Mouse (Mus musculus): ENCODE results near the gene Rnf208. TPM values are rescaled to one million over a fixed set of nuclear protein-coding genes. Genes with fewer than 3 reads are reported as not detected.

The Rnf208 gene
- polyA plus RNA-seq, 1 experiment from 2014 or later, result 19.8 TPM

- ATAC-seq (ENCODE audit: low FRiP score, low TSS enrichment), result peak; percentile 71
- H3K9me3 ChIP-seq (ENCODE audit: control insufficient read depth, low read length), result no peaks in the 10 kb centered on the region
- no peaks in the 10 kb centered on the region for H3K27me3 ChIP-seq (ENCODE audit: control insufficient read depth, insufficient read depth, low read length)
- H3K4me2 ChIP-seq (replicated peaks; ENCODE audit: low read depth, low read length), result peak overlapping the region; percentile 85
- under 1% methylated on average over 29 of the region's 29 CpGs for WGBS
- H3K4me1 ChIP-seq (ENCODE audit: control insufficient read depth, insufficient read depth, low read length), result peaks cover 18% of the 10 kb centered on the region
- peaks cover 63% of the 10 kb centered on the region for H3K36me3 ChIP-seq (ENCODE audit: control insufficient read depth, insufficient read depth, low read length)
- peak overlapping the region; percentile 93 for H3K4me3 ChIP-seq (ENCODE audit: low read length)
- H3K9ac ChIP-seq (ENCODE audit: low read depth, low read length), result peak overlapping the region; percentile 88
- H3K27ac ChIP-seq (ENCODE audit: low read depth, low read length), result no peak overlapping the region
Measured at GRCm38 (mm10) chr2:25272515-25272914, 30.5 kb downstream of the Rnf208 start.

GRCm38 (mm10) chr2:25273010-25273409, 31.0 kb downstream of the Rnf208 start:
- 33% methylated on average over 16 of the region's 16 CpGs for WGBS
- Histone ChIP-seq H3K27me3 (ENCODE audit: control insufficient read depth, insufficient read depth, low read length) (no peaks in the 10 kb centered on the region), H3K4me1 (ENCODE audit: control insufficient read depth, insufficient read depth, low read length) (peaks cover 18% of the 10 kb centered on the region), H3K4me3 (ENCODE audit: low read length) (peak overlapping the region; percentile 93), H3K27ac (ENCODE audit: low read depth, low read length) (no peak overlapping the region), H3K9ac (ENCODE audit: low read depth, low read length) (peak overlapping the region; percentile 88), H3K4me2 (replicated peaks; ENCODE audit: low read depth, low read length) (peak overlapping the region; percentile 85), H3K36me3 (ENCODE audit: control insufficient read depth, insufficient read depth, low read length) (peaks cover 68% of the 10 kb centered on the region), H3K9me3 (ENCODE audit: control insufficient read depth, low read length) (no peaks in the 10 kb centered on the region)
- ATAC-seq (ENCODE audit: low FRiP score, low TSS enrichment), result no peak

- no peak overlapping the region for H3K9ac ChIP-seq (ENCODE audit: low read depth, low read length)
- no peak for ATAC-seq (ENCODE audit: low FRiP score, low TSS enrichment)
- no peaks in the 10 kb centered on the region for H3K4me1 ChIP-seq (ENCODE audit: control insufficient read depth, insufficient read depth, low read length)
- no peak overlapping the region for H3K27ac ChIP-seq (ENCODE audit: low read depth, low read length)
- H3K27me3 ChIP-seq (ENCODE audit: control insufficient read depth, insufficient read depth, low read length), result no peaks in the 10 kb centered on the region
- peaks cover 88% of the 10 kb centered on the region for H3K36me3 ChIP-seq (ENCODE audit: control insufficient read depth, insufficient read depth, low read length)
- H3K4me2 ChIP-seq (replicated peaks; ENCODE audit: low read depth, low read length), result no peak overlapping the region
- no peaks in the 10 kb centered on the region for H3K9me3 ChIP-seq (ENCODE audit: control insufficient read depth, low read length)
- WGBS, result 68% methylated on average over 13 of the region's 13 CpGs
- H3K4me3 ChIP-seq (ENCODE audit: low read length), result no peak overlapping the region
Measured at GRCm38 (mm10) chr2:25278928-25279882, 37.1 kb downstream of the Rnf208 start.

GRCm38 (mm10) chr2:25285551-25285950, 43.5 kb downstream of the Rnf208 start:
- 0 out of 2 replicates have a peak, but pooled peaks cover 2% of the 10 kb centered on the region for H3K4me1 ChIP-seq (ENCODE audit: control insufficient read depth, insufficient read depth, low read length)
- WGBS, result 94% methylated on average over 2 of the region's 2 CpGs
- ATAC-seq (ENCODE audit: low FRiP score, low TSS enrichment), result no peak
- H3K27ac ChIP-seq (ENCODE audit: low read depth, low read length), result no peak overlapping the region
- H3K27me3 ChIP-seq (ENCODE audit: control insufficient read depth, insufficient read depth, low read length), result peaks cover 28% of the 10 kb centered on the region
- no peaks in the 10 kb centered on the region for H3K9me3 ChIP-seq (ENCODE audit: control insufficient read depth, low read length)
- H3K9ac ChIP-seq (ENCODE audit: low read depth, low read length), result no peak overlapping the region
- peaks cover 47% of the 10 kb centered on the region for H3K36me3 ChIP-seq (ENCODE audit: control insufficient read depth, insufficient read depth, low read length)
- H3K4me3 ChIP-seq (ENCODE audit: low read length), result no peak overlapping the region
- H3K4me2 ChIP-seq (replicated peaks; ENCODE audit: low read depth, low read length), result no peak overlapping the region

- no peak overlapping the region for H3K4me3 ChIP-seq (ENCODE audit: low read length)
- ATAC-seq (ENCODE audit: low FRiP score, low TSS enrichment), result no peak
- H3K4me1 ChIP-seq (ENCODE audit: control insufficient read depth, insufficient read depth, low read length), result 0 out of 2 replicates have a peak, but pooled peaks cover 2% of the 10 kb centered on the region
- H3K4me2 ChIP-seq (replicated peaks; ENCODE audit: low read depth, low read length), result no peak overlapping the region
- 79% methylated on average over 1 of the region's 1 CpGs for WGBS
- H3K36me3 ChIP-seq (ENCODE audit: control insufficient read depth, insufficient read depth, low read length), result peaks cover 40% of the 10 kb centered on the region
- H3K27ac ChIP-seq (ENCODE audit: low read depth, low read length), result no peak overlapping the region
- H3K27me3 ChIP-seq (ENCODE audit: control insufficient read depth, insufficient read depth, low read length), result peaks cover 35% of the 10 kb centered on the region
- no peak overlapping the region for H3K9ac ChIP-seq (ENCODE audit: low read depth, low read length)
- H3K9me3 ChIP-seq (ENCODE audit: control insufficient read depth, low read length), result no peaks in the 10 kb centered on the region
Measured at GRCm38 (mm10) chr2:25286314-25286713, 44.3 kb downstream of the Rnf208 start.

- Histone ChIP-seq H3K9me3 (ENCODE audit: control insufficient read depth, low read length) (no peaks in the 10 kb centered on the region), H3K27ac (ENCODE audit: low read depth, low read length) (no peak overlapping the region), H3K4me2 (replicated peaks; ENCODE audit: low read depth, low read length) (no peak overlapping the region), H3K27me3 (ENCODE audit: control insufficient read depth, insufficient read depth, low read length) (peaks cover 43% of the 10 kb centered on the region), H3K36me3 (ENCODE audit: control insufficient read depth, insufficient read depth, low read length) (peaks cover 36% of the 10 kb centered on the region), H3K4me3 (ENCODE audit: low read length) (no peak overlapping the region), H3K9ac (ENCODE audit: low read depth, low read length) (no peak overlapping the region), H3K4me1 (ENCODE audit: control insufficient read depth, insufficient read depth, low read length) (0 out of 2 replicates have a peak, but pooled peaks cover 2% of the 10 kb centered on the region)
- ATAC-seq (ENCODE audit: low FRiP score, low TSS enrichment), result no peak
- 58% methylated on average over 7 of the region's 7 CpGs for WGBS
Measured at GRCm38 (mm10) chr2:25286837-25287636, 45.0 kb downstream of the Rnf208 start.

GRCm38 (mm10) chr2:25287927-25288649, 46.0 kb downstream of the Rnf208 start, which contains the start of gene Tmem210:
Gene Tmem210, plus strand, starts transcription at chr2:25288145.
- WGBS, result 82% methylated on average over 6 of the region's 6 CpGs
- no peak within 1 kb of the TSS for H3K4me3 ChIP-seq (ENCODE audit: low read length)
- H3K36me3 ChIP-seq (ENCODE audit: control insufficient read depth, insufficient read depth, low read length), result peaks cover 26% of the 10 kb centered on the region
- peaks cover 51% of the 10 kb centered on the region for H3K27me3 ChIP-seq (ENCODE audit: control insufficient read depth, insufficient read depth, low read length)
- H3K9me3 ChIP-seq (ENCODE audit: control insufficient read depth, low read length), result no peaks in the 10 kb centered on the region
- ATAC-seq (ENCODE audit: low FRiP score, low TSS enrichment), result no peak
- no peak within 1 kb of the TSS for H3K4me2 ChIP-seq (replicated peaks; ENCODE audit: low read depth, low read length)
- H3K4me1 ChIP-seq (ENCODE audit: control insufficient read depth, insufficient read depth, low read length), result peaks cover 10% of the 10 kb centered on the region; the same call in 1 of the 2 replicates
- no peak within 1 kb of the TSS for H3K27ac ChIP-seq (ENCODE audit: low read depth, low read length)
- H3K9ac ChIP-seq (ENCODE audit: low read depth, low read length), result no peak within 1 kb of the TSS

- no peaks in the 10 kb centered on the region for H3K9me3 ChIP-seq (ENCODE audit: control insufficient read depth, low read length)
- WGBS, result 82% methylated on average over 7 of the region's 7 CpGs
- peaks cover 21% of the 10 kb centered on the region for H3K36me3 ChIP-seq (ENCODE audit: control insufficient read depth, insufficient read depth, low read length)
- peaks cover 10% of the 10 kb centered on the region; the same call in 1 of the 2 replicates for H3K4me1 ChIP-seq (ENCODE audit: control insufficient read depth, insufficient read depth, low read length)
- no peak overlapping the region for H3K27ac ChIP-seq (ENCODE audit: low read depth, low read length)
- ATAC-seq (ENCODE audit: low FRiP score, low TSS enrichment), result no peak
- no peak overlapping the region for H3K4me3 ChIP-seq (ENCODE audit: low read length)
- peaks cover 56% of the 10 kb centered on the region for H3K27me3 ChIP-seq (ENCODE audit: control insufficient read depth, insufficient read depth, low read length)
- H3K4me2 ChIP-seq (replicated peaks; ENCODE audit: low read depth, low read length), result no peak overlapping the region
- H3K9ac ChIP-seq (ENCODE audit: low read depth, low read length), result no peak overlapping the region
Measured at GRCm38 (mm10) chr2:25288734-25289345, 46.8 kb downstream of the Rnf208 start.

Measured in kidney, embryonic 14.5 days (tissue).